Mouse (Mus musculus) spleen, postnatal 14 days (tissue): ENCODE results near the gene Dnajb12.

Source experiments
- DNase-seq, 2 experiments: peaks; one replicate each; pipeline ENCODE4 v3.0.0; 2021 to 2022; ENCODE audit warnings: low spot score in 2 of 2

Dnajb12 gene

DNA sequence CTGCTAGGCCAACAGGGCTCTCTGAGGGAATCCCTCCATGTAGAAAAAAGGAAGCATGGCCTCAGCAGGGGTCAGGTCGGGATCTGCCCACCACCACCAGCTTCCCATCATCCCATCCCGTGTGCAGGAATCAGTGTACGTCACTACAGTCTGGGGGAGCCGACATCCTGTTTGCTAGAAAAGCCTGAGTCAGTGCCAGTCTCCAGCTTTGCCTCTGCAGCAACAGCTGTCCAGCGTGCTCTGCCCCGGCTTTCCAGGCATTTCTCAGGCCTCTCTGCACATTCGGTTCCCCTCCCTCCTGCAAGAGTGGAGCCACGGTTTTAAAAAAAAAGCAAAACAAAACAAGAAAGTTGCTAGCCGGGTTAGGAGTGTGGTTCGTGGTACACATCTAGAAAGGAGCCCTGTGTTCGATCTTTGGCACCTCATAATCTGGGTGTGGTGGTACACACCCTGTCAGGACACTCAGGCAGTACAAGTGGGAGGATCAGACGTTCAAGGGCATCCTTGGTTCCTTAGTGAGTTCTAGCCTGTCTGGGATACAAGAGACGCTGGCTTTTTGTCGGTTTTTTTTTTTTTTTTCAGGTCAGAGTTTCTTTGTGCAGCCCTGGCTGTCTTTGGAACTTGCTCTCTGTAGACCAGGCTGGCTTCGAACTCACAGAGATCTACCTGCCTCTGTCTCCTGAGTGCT lies 40.3 kb downstream of the Dnajb12 start:
- no peak for DNase-seq

DNA sequence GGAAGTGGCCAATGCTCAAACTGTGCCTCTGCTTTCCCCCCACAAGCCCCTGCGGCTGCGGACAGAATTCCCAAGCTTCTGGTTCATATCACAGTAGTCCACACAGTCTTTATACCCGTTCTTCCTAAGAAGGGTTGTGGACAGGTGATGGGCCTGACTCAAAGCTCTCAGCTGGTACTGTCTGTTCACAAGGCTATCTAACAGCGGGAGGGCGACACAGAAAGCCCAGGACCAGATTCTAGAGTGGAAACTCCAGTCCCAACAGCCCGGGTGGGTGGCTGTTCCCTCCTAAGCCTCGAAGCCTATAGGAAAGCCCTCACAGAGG lies 41.1 kb downstream of the Dnajb12 start:
- DNase-seq, result no peak

DNA sequence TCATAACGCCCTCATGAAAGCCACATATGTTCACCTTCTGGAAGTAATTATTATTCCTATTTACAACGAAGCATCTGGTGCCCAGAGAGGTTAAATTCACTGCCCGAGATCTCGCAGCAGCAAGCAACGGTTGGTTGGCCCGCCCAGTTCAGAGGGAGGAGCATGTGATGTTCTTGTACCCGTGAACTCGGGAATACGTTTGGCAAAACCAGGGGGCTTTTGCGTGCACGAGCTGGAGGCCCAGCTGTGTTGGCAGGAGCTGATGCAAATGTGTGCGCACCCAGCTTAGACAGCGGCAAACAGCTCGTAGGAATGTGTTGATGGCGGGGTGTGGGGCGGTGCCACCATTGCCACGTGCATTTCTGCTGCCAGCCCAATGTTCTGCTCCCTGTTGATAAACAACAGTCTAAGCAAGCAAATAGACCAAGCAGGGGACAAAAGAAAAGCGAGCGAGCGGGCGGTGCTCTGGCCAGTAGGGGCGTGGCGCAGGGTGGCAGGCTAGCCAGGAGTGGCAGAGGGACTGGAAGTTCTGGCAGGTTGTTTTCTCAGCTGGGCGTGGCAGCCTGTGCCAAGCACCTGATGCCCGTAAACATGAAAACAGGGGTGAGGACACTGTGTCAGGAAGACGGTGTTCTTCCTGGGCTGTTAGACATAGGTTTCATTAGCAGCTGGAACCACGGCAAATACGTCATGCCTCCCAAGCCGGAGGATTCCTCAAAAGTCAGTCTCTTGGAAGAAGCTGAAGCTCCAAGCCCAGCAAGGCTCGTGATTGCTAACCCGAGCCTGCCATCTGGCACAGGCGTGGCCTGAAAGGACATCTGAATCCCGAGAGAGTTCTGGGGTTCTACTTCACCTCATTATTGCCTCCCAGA lies 41.7 kb downstream of the Dnajb12 start:
- peak; percentile 53 to 57 for DNase-seq

DNA sequence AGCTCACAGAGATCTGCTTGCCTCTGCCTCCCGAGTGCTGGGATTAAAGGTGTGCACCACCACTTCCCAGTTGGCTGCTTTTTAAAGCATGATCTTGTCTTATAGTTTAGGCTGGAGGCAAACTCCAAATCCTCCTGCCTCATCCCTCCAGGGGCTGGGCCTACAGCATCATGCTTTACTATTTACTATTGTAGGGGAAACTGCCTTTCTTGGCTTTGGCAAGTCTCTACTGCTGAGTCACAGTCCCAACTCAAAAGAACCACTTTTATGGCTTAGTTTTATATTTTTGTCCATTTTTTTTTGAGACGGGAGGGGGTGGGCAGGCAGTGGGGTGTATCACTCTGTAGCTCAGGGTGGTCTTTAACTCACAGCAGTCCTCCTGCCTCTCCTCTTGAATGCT lies 44.1 kb downstream of the Dnajb12 start:
- DNase-seq, result no peak

DNA sequence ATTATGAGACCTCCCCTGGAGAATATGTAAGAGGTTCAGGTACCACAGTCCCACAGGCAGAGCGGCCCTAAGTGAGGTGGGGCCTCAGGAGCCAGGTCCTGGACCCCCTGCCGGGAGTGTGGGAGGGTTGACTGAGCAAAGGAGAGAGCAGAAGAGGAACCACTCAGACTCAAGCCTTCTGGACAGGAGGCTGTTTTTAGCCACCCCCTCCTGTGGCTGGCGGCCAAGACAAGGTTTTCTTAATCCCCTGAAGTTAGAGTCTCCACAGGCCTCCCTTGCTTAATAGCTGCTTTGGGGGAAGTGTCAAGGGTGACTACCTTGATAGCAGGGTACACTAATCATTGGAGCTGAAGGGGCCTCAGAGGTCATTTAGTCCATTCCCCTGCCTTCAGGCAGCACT lies 44.9 kb downstream of the Dnajb12 start:
- no peak for DNase-seq

DNA sequence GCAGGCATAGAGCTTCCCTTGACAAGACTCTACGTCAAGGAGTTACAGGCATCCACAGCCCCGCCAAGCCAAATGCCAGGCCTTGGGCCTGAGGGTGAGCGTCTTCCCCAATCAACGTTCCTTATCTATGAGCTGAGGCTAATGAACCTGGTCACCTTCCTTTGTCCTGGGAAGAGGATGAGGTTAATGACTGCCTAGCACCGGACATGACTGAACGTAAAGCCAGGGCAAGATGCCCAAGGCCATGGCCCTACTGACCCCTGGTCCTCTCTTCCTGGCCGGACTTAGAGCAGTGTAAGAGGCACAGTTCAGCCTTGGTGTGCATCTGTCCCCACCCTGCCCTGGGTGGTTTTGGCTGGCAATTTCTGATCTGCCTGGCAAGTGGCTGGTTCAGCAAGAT lies 49.8 kb downstream of the Dnajb12 start:
- DNase-seq, result no peak

DNA sequence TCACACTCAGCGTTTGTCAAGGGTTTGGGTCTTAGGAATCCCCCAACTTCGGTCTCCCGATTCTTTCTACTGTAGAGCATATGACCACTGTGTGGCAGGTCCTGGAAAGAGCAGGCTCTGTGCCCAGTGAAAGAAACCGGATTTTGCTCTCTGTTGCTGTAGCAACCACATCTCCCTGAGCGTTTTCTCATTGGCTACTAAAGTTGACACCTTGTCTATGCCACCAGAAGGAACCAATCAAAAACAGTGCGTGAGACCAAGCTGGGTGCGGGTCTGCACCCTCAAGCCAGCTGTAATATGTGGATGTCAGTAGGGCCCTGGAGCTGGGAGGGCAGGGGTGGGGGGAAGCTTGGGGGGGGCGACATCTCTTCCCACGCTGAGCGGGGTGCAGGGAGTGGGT lies 51.6 kb downstream of the Dnajb12 start:
- no peak for DNase-seq

DNA sequence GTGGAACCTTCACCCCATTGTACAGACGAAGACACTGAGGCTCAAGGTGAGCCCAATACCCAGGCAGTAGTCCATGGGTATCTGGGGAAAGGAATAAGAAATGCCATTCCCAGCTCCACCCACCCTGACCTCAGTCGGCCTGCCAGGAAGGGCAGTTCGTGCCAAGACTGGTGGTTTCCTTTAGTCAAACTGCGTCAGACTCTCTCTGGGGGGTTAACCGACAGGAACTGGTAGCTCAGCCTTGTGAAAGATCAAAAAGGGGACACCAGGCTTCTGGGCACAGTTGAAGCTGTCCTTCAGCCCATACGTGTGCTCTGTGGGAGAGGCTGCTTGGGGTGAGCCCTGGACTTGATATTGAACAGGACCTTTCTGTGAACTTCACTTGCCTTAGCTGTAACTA lies 53.2 kb downstream of the Dnajb12 start:
- DNase-seq, result no peak

DNA sequence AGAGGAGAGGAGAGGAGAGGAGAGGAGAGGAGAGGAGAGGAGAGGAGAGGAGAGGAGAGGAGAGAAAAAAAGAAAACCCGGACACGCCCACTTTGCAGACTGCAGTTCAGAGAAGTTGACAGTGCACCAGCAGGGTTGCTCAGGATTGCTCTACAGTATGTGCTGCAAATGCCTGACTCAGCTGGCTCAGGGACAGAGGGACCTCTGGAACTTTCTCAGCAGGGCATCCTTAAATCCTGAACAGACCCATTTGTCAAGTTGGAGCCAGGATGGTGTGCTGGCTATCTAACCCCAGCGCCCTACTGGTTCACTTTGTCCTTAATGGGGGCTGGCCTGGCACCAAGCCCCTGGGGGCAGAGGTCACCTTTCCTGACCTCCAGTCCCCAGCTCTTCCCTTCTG lies 54.7 kb downstream of the Dnajb12 start:
- DNase-seq, result no peak

DNA sequence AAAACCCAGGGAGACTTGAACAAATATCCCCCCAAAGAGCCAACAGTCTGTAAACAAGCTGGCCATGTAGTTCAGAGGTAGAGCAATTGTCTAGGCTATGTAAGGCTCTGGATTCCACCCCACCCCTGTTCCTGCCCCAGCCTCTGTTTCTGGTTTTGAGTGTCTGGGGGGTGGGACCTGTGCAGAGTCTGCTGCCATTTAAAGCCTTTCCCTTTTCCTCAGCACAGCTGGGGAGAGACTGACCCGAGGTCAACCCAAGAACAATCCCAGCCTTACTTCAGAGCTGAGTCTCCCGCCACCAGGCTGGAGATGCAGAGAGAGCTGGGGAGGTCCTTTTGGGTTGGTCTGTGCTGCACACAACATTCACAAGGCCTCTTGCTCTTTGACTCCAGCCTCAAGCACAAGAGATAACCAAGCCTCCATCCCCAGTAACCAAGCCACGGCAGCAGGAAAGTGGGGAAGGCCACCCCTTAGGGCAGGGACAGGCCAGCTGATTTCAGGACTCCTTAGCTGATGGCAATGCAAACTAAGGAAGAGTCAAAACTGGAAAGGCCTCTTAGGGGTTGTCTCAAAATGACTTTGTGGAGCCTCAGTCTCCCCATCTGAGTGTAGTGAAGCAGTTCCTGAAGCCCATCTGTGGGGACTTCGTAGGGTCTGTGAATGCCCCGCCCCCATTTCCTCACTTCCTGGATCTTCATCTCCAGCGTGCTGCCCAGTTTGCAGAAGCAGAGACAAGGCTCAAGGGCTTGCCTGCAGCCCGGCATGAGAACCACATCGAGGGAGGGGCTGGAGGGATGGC lies 56.9 kb downstream of the Dnajb12 start:
- DNase-seq, result no peak

DNA sequence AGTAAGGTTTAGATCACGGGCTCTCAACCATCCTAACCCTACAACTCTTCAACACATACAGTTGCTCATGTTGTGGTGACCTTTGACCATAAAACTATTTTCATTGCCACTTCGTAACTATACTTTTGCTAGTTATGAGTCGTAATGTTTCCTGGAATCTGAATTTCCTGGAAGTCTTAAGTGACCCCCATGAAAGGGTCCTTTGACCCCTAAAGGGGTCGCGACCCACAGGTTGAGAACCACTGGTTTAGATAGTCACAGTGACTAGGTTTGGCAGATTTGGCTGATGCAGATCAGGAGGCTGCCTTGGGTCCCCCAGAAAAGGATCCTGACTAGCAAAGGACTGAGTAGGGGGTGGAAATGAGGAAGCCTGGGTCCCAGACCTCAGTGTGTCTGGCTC lies 59.3 kb downstream of the Dnajb12 start:
- no peak for DNase-seq

DNA sequence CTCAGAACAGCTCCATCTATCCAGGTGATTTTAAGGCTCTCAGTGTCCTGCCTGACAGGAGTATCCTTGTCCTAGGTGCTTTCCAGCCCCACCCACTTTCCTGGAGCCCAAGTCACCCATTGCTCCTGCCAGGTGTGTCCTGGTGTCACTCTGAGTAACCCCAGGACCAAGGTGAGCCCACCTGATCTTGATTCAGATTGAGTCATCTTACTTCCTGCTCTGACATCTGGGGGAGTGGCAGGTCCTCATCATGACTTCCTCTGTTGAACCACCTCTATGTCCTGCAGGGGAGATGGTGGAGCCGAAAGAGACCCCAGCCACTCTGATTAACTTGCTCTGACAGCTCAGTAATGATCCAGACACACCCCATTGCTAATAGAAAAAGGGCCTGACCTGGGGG lies 59.7 kb downstream of the Dnajb12 start:
- no peak for DNase-seq

DNA sequence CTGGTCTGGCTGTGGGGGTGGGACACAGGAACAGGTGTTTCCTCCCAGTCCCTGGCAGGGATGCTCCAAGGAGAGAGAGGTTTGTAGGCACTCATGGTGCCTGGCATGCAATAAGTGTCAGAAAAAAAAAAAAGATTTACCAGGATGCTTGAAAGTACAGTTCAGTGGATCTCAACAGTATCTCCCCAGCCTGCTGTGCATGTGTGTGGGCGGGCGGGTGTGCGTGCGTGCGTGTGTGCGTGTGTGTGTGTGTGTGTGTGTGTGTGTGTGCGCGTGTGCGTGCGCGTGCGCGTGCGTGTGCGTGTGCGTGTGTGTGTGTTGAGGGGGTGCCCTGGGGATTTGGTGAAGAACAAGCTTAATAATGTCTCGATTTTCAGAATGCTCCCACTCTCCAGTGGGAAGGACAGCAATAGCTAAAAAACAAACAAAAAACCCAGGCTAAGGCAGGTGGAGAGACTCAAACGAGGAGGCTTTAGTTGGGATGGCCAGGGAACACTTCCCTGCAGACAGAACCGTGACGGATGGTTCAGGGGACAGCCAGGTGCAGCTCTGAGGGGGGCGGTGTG lies 63.0 kb downstream of the Dnajb12 start:
- DNase-seq, result no peak

DNA sequence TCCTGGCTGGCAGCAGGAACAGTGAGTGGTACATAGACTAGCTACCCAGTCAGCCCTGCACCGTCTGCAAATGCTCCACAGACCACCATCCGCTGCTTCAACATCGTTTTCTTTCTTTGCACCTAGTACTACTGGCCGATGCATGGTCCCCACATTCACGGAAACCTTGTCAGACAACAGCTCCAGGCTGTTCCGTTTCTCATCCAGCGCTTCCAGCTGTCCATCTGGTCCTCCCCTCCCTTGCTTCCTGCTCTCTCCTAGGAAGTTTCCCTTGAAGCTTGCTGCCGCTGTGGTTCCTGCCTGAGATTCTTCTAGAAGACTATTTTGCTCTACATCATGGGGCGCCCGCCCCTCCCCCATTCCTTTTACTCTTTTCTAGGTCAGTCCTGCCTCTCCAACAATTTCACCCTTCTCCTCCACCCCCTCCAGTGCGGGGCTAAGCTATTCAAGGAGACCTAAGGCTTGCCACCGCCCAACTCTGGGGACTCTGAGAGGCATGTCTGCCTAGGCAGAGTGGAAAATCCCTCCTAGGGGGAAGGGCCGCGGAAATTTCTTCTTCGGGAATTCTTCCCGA lies 63.6 kb downstream of the Dnajb12 start:
- no peak for DNase-seq

DNA sequence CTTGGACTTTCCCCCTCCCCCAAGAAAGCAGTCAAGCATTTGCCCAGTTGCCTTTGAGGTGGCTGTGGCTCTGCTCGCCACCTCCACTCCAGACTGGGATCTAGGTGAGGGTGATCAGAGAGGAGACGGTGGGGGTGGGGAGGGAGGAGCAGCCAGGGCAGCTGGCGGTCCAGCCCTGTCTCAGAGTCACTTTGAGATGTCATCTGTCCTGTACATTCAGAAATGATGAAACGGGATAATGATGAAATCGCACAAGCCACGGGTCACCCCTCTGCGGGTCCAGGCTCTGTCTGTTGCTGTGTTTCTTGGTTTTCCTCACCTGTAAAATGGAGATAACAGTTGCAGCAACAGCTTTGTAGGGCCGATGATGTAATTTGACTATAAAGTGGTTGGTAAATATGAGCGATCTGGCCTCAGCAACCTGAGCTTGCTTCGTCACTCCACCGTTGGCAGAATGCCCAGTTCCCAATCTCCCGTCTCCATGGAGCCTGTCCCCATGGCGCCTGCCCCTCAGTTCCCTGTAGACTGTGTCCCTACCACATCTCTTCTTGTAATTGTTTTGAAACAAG lies 64.1 kb downstream of the Dnajb12 start:
- DNase-seq, result peak; percentile 72 to 81

DNA sequence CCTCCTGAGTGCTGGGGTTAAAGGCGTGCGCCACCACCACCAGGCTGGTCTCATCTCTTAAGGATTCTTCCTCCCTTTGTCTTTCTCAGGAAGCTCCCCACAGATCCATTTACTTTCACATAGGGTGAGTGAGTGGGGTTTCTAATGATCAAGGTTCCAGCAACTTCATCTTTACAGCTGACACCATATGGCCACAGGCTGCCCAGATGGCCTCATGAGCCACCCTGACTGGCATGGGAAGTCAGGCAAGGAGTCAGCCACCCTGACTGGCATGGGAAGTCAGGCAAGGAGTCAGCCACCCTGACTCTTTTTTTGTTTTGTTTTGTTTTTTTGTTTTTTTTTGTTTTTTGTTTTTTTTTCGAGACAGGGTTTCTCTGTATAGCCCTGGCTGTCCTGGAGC lies 66.1 kb downstream of the Dnajb12 start:
- no peak for DNase-seq

DNA sequence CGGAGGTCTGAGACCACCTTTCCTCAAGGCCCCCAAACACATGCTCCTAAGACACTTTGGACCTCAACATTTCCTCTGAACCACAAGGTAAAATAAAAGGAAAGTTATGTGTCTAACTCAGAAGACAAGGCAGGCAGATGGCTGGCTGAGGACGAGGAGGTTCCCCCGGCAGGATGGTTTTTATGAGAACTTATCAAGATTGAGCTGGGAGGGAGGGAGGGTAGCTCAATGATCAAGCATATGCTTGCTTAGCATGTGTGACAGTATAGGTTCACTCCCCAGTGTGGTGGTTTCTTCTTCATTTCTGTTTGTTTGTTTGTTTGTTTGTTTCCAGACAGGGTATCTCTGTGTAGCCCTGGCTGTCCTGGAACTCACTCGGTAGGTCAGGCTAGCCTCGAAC lies 67.0 kb downstream of the Dnajb12 start:
- no peak for DNase-seq

DNA sequence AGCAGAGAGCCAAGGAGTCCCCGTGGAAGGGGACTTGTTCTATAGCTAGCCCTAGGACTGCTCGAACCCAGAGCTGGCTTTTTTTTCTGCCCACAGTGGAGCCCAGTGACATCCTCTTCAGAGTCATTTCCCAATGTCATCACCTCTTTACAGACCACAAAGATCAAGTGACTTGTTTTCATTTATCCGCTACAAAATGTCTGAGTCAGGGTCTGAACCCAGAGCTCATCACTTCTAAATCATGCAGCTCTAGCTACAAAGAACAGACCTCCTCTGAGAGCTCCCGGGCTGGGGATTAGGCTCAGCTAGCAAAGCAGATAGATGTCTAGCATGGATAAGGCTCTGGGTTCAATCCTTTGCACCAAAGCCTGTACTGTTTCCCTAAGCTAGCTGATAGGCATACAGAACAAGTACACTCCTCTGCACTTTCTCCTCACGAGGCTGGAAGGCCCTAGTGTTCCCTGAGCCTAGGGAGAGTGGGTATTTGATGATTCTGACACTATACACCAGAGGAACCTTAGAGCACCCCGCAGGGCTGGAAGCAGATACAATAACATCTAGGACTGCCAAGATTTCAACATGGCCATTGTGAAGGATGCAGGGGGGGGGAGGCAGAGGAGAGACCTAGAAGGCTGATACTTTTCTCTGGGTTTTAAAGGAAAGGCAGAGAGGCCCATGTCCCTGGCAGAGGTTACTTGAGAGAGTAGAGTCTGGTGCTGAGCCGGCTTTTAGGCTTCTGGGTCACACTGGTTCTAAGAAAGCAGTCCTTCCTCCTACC lies 68.1 kb downstream of the Dnajb12 start:
- DNase-seq, result no peak

DNA sequence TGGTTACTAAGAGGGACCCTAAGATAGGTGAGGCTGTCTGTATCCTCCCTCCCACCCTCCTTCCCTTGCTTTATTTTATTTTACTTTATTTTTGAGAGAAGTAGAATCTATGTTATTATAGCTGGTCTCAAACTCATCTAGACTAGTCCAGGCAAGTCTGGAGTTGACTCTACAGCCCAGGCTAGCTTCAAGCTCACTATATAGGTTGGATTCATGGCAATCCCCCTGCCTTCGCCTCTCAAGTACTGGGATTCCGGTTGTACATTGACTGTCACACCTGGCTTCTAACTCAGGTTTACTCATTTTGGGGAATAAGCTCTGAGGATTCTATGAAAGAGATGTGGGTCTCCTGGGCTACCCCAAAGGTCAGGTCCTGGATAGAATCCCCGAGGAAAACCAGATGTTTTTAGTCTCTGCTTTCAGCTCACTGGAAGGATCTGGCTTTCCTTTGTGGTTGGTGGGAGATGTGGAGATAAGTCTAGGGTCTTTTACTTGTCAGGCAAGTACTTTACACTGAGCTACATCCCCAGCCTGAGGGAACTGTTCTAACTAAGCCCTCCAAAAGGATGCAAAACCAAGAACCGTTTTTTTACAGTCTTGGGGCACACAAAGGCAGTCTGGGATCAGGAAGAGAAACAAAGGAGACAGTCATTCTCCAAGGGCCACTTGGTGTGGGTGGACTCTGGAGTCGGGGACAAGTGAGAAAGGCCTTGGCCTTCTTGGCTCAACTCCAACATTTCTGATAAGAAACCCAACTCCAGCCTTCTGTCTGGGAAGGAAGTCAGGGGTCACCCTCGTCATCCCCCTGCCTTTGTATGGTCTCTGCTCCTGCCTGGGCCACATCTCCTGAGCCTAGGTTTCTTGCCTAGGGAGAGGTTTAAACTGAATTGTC lies 69.3 kb downstream of the Dnajb12 start:
- no peak for DNase-seq
